Mouse (Mus musculus): ENCODE data around the gene Snta1. TPM values are rescaled to one million over a fixed set of nuclear protein-coding genes. Genes with fewer than 3 reads are reported as not detected.

Snta1 gene
- total and polyA plus RNA-seq, 2 experiments from 2014 or later = 66.9 to 139 TPM

DNA sequence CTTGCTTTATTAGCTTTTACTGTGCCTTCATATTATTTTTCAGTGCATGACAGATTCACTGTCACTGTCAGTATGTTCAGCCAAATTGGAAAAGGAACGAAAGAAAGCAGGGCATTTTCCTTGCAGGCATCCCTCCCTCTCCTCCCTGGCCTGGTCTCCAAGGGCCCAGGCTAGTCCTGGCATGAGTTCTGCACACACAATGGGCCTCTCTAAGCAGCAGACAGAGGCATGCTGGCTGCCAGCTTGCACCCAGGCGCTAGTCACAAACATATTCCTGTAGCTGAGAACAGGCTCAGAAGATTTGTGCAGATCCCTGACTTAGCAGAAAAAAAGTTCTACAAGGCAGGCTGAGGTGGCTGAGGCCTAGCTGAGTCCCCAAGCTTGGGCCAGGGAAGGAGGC, 8.6 kb downstream of the Snta1 start:
- H3K4me1 ChIP-seq (ENCODE audit: control insufficient read depth, insufficient read depth) = peaks cover 38% of the 10 kb centered on the region
- H3K27ac ChIP-seq (ENCODE audit: low read depth) = peak overlapping the region; percentile 47
- H3K4me2 ChIP-seq (ENCODE audit: low read depth, low read length) = no peak overlapping the region
- no peak overlapping the region for H3K9ac ChIP-seq (replicated peaks; ENCODE audit: low read depth, low read length)
- ATAC-seq (ENCODE audit: insufficient read depth, low read depth) (no peak), DNase-seq (ENCODE audit: low spot score) (no peak)
- H3K4me3 ChIP-seq (ENCODE audit: low read depth, low read length) = no peak overlapping the region
- 72% methylated on average over 2 of the region's 2 CpGs for WGBS
- H3K9me3 ChIP-seq (replicated peaks; ENCODE audit: control insufficient read depth, low read length) = no peaks in the 10 kb centered on the region
- peaks cover 20% of the 10 kb centered on the region for H3K36me3 ChIP-seq (replicated peaks; ENCODE audit: control insufficient read depth, insufficient read depth, low read length)
- H3K27me3 ChIP-seq (ENCODE audit: control insufficient read depth, insufficient read depth, low read length) = no peaks in the 10 kb centered on the region
- no peak for TF ChIP-seq CTCF (IDR thresholded peaks at IDR 0.05; ENCODE audit: low read depth)
- TF ChIP-seq EP300 (IDR thresholded peaks at IDR 0.05; ENCODE audit: low read depth) = no peak

DNA sequence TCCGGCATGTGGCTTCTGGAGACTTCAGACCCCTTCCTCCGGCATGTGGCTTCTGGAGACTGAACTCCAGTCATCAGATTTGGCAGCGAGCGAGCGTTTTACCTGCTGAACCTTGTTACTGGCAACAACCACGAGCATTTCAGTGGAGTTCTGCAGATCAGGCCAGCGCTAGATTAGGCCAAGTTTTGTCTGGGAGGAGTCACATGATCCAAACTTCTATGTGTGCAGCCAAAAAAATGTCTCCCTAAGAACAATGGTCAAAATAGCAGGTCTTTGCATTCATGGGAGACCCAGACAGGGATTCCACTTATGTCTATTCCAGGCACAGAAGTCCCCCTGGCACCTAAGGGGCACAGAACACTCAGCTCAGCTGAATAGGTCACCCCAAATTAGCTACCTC, 9.6 kb downstream of the Snta1 start:
- WGBS = 41% methylated on average over 7 of the region's 7 CpGs

DNA sequence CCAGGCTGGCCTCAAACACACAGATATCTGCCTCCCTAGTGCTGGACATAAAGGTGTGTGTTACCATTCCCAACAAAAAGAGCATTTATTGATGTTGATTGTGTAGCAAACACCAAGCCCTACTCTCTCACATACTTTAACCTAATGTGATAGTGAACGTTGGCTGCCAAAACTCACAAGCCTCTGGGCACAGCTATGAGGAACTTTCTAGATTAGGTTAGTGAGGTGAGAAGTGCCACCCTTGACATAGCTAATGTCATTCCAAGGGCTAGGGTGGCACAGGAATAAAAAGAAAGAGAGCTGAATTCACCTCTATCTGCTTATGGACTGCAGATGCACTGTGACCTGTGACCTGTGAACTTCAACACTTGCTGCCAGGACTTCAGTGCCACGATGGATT, 11.4 kb downstream of the Snta1 start:
- WGBS = 46% methylated on average over 2 of the region's 2 CpGs
- H3K4me3 ChIP-seq (ENCODE audit: low read depth, low read length) = no peak overlapping the region
- peak; percentile 57 for DNase-seq (ENCODE audit: low spot score)
- H3K27ac ChIP-seq (ENCODE audit: low read depth) = peak overlapping the region; percentile 81
- H3K4me1 ChIP-seq (ENCODE audit: control insufficient read depth, insufficient read depth) = peaks cover 18% of the 10 kb centered on the region
- H3K4me2 ChIP-seq (ENCODE audit: low read depth, low read length) = no peak overlapping the region
- no peaks in the 10 kb centered on the region for H3K27me3 ChIP-seq (ENCODE audit: control insufficient read depth, insufficient read depth, low read length)
- H3K9ac ChIP-seq (replicated peaks; ENCODE audit: low read depth, low read length) = no peak overlapping the region
- ATAC-seq (ENCODE audit: insufficient read depth, low read depth) = peak; percentile 68
- no peak for TF ChIP-seq EP300 (IDR thresholded peaks at IDR 0.05; ENCODE audit: low read depth)
- TF ChIP-seq CTCF (IDR thresholded peaks at IDR 0.05; ENCODE audit: low read depth) = no peak
- no peaks in the 10 kb centered on the region for H3K9me3 ChIP-seq (replicated peaks; ENCODE audit: control insufficient read depth, low read length)
- H3K36me3 ChIP-seq (replicated peaks; ENCODE audit: control insufficient read depth, insufficient read depth, low read length) = peaks cover 23% of the 10 kb centered on the region

More for the DNA sequence above, 9.6 kb downstream of the Snta1 start:
- ATAC-seq (ENCODE audit: insufficient read depth, low read depth) = no peak
- Histone ChIP-seq H3K27me3 (ENCODE audit: control insufficient read depth, insufficient read depth, low read length) (no peaks in the 10 kb centered on the region), H3K36me3 (replicated peaks; ENCODE audit: control insufficient read depth, insufficient read depth, low read length) (peaks cover 20% of the 10 kb centered on the region), H3K4me1 (ENCODE audit: control insufficient read depth, insufficient read depth) (peaks cover 31% of the 10 kb centered on the region), H3K4me2 (ENCODE audit: low read depth, low read length) (no peak overlapping the region), H3K4me3 (ENCODE audit: low read depth, low read length) (no peak overlapping the region), H3K9ac (replicated peaks; ENCODE audit: low read depth, low read length) (no peak overlapping the region), H3K9me3 (replicated peaks; ENCODE audit: control insufficient read depth, low read length) (no peaks in the 10 kb centered on the region), H3K27ac (ENCODE audit: low read depth) (peak overlapping the region; percentile 70)
- no peak for TF ChIP-seq CTCF (IDR thresholded peaks at IDR 0.05; ENCODE audit: low read depth)
- TF ChIP-seq EP300 (IDR thresholded peaks at IDR 0.05; ENCODE audit: low read depth) = no peak
- DNase-seq (ENCODE audit: low spot score) = no peak

DNA sequence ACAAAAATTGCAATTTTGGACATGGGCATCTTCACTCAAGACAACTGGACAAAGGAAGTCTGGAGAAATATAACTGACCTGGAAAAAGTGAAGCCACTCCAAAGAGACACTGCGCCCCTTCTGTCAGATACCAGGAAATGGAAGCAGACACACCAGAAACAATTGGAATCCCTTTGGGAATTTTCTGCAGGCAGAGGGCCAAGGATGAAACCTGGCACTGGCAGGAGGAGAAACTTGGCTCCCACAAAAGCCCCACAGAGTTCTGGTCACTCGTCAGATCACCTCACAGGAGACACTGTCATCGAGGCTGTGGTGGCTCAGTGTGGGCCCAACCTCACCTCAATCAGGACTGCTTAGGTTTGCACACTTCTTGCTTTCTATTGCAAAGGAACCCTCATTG, 13.3 kb downstream of the Snta1 start:
- peaks cover 28% of the 10 kb centered on the region for H3K4me1 ChIP-seq (ENCODE audit: control insufficient read depth, insufficient read depth)
- ATAC-seq (ENCODE audit: insufficient read depth, low read depth) = no peak
- no peak overlapping the region for H3K4me2 ChIP-seq (ENCODE audit: low read depth, low read length)
- H3K9ac ChIP-seq (replicated peaks; ENCODE audit: low read depth, low read length) = no peak overlapping the region
- no peaks in the 10 kb centered on the region for H3K27me3 ChIP-seq (ENCODE audit: control insufficient read depth, insufficient read depth, low read length)
- no peak for DNase-seq (ENCODE audit: low spot score)
- peaks cover 11% of the 10 kb centered on the region for H3K36me3 ChIP-seq (replicated peaks; ENCODE audit: control insufficient read depth, insufficient read depth, low read length)
- H3K4me3 ChIP-seq (ENCODE audit: low read depth, low read length) = no peak overlapping the region
- no peak for TF ChIP-seq CTCF (IDR thresholded peaks at IDR 0.05; ENCODE audit: low read depth)
- TF ChIP-seq EP300 (IDR thresholded peaks at IDR 0.05; ENCODE audit: low read depth) = no peak
- no peaks in the 10 kb centered on the region for H3K9me3 ChIP-seq (replicated peaks; ENCODE audit: control insufficient read depth, low read length)
- H3K27ac ChIP-seq (ENCODE audit: low read depth) = peak overlapping the region; percentile 59
- 41% methylated on average over 3 of the region's 3 CpGs for WGBS

DNA sequence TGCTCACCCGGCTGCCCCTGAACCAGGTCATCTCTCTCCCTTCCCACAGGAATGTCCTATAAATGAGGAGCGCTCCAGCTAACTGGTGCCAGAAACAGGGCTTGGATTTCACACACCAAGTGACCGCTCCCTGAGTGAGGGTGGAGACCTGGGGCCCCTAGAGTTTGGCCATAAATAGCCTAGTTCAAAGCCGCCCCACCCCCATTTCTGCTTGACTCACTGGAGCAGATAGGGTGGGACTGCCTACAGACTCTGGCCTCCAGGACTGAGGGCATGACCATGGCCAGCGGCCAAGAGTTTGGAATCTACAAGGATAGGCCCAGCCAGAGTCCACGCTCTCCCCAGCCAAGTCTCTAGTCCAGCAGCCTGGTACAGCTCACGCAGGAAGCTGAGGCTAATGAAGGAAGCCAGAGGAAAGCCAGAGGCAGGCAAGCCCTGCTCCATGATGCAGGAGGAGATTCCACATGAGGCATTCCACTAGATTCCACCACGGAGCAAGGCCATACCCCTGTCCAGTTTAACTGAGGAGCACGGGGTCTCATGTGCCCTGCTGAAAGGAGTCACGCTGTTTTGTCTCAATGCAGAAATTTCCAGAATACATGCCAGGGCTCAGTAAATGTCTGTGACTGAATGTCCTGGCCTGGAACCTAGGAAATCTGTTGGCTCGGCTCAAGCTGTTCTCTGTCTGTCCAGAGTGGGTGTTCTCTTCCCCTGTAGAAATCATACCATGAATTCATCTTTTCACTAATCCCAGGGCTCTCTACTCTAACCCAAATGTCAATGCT, 17.5 kb downstream of the Snta1 start:
- DNase-seq (ENCODE audit: low spot score) = peak; percentile 96
- Histone ChIP-seq H3K27me3 (ENCODE audit: control insufficient read depth, insufficient read depth, low read length) (no peaks in the 10 kb centered on the region), H3K4me1 (ENCODE audit: control insufficient read depth, insufficient read depth) (peaks cover 22% of the 10 kb centered on the region), H3K4me2 (ENCODE audit: low read depth, low read length) (no peak overlapping the region), H3K4me3 (ENCODE audit: low read depth, low read length) (no peak overlapping the region), H3K27ac (ENCODE audit: low read depth) (peak overlapping the region; percentile 97), H3K9ac (replicated peaks; ENCODE audit: low read depth, low read length) (no peak overlapping the region), H3K9me3 (replicated peaks; ENCODE audit: control insufficient read depth, low read length) (no peaks in the 10 kb centered on the region), H3K36me3 (replicated peaks; ENCODE audit: control insufficient read depth, insufficient read depth, low read length) (peaks cover 4% of the 10 kb centered on the region; the same call in 1 of the 2 replicates)
- peak; percentile 84 for TF ChIP-seq EP300 (IDR thresholded peaks at IDR 0.05; ENCODE audit: low read depth)
- TF ChIP-seq CTCF (IDR thresholded peaks at IDR 0.05; ENCODE audit: low read depth) = no peak
- ATAC-seq (ENCODE audit: insufficient read depth, low read depth) = peak; percentile 94
- 15% methylated on average over 11 of the region's 11 CpGs for WGBS

Data from heart, postnatal 0 days (tissue).